Comparison of ENCODE assay signal across 8 mouse cellular contexts in genomic region chr2:163288881-163289379, GRCm38 (mm10).
DNase-seq lines count a peak whose midpoint lies in the region; ATAC-seq and TF ChIP-seq lines count a peak whose summit lies in the region.

No protein-coding gene starts in this region.

- no peak for TF ChIP-seq POLR2A in thymus, adult 2 months (IDR thresholded peaks at IDR 0.05; ENCODE audit: control insufficient read depth, extremely low read depth, insufficient read depth, low read length, poor library complexity)

- H3K36me3 ChIP-seq in heart, embryonic 11.5 days (ENCODE audit: control insufficient read depth, insufficient read depth, low read length), result no peaks in the 10 kb centered on the region
- no peaks in the 10 kb centered on the region for H3K36me3 ChIP-seq in hindbrain, embryonic 13.5 days
- no peaks in the 10 kb centered on the region for H3K36me3 ChIP-seq in limb, embryonic 13.5 days
- H3K36me3 ChIP-seq in stomach, embryonic 15.5 days, result no peaks in the 10 kb centered on the region
- H3K36me3 ChIP-seq in thymus, adult 2 months (ENCODE audit: control insufficient read depth, insufficient read depth, low read length), result no peaks in the 10 kb centered on the region

- H3K27ac ChIP-seq in heart, embryonic 11.5 days (ENCODE audit: low read depth, low read length), result no peak overlapping the region
- peak overlapping the region; percentile 77 for H3K27ac ChIP-seq in hindbrain, embryonic 13.5 days
- peak overlapping the region; percentile 52 for H3K27ac ChIP-seq in limb, embryonic 13.5 days
- no peak overlapping the region for H3K27ac ChIP-seq in stomach, embryonic 15.5 days
- no peak overlapping the region for H3K27ac ChIP-seq in thymus, adult 2 months (ENCODE audit: control insufficient read depth, insufficient read depth, low read length)

- H3K4me3 ChIP-seq in heart, embryonic 11.5 days (ENCODE audit: low read depth, low read length), result no peak overlapping the region
- no peak overlapping the region for H3K4me3 ChIP-seq in hindbrain, embryonic 13.5 days
- H3K4me3 ChIP-seq in limb, embryonic 13.5 days, result peak overlapping the region; percentile 26
- no peak overlapping the region for H3K4me3 ChIP-seq in stomach, embryonic 15.5 days (replicated peaks)
- H3K4me3 ChIP-seq in thymus, adult 2 months (ENCODE audit: control insufficient read depth, insufficient read depth, low read length), result no peak overlapping the region

- H3K4me1 ChIP-seq in heart, embryonic 11.5 days (ENCODE audit: control insufficient read depth, insufficient read depth, low read length), result peaks cover 3% of the 10 kb centered on the region
- H3K4me1 ChIP-seq in hindbrain, embryonic 13.5 days (replicated peaks), result peaks cover 38% of the 10 kb centered on the region
- H3K4me1 ChIP-seq in limb, embryonic 13.5 days, result peaks cover 60% of the 10 kb centered on the region
- peaks cover 13% of the 10 kb centered on the region for H3K4me1 ChIP-seq in stomach, embryonic 15.5 days
- H3K4me1 ChIP-seq in thymus, adult 2 months (replicated peaks; ENCODE audit: control insufficient read depth, insufficient read depth, low read length), result no peaks in the 10 kb centered on the region

- DNase-seq in heart, adult 8-10 months (ENCODE audit: low spot score), result no peak
- peak; percentile 65 for DNase-seq in embryo, embryonic 11.5 days (ENCODE audit: low read depth, low spot score)
- DNase-seq in thymus, adult 2 months, result no peak

- TF ChIP-seq CTCF in thymus, adult 2 months (IDR thresholded peaks at IDR 0.05; ENCODE audit: borderline replicate concordance, control insufficient read depth, extremely low read depth, insufficient read depth, low read length, poor library complexity), result no peak

- H3K27me3 ChIP-seq in heart, embryonic 11.5 days (ENCODE audit: control insufficient read depth, insufficient read depth, low read length), result peaks cover 11% of the 10 kb centered on the region; the same call in 1 of the 2 replicates
- peaks cover 63% of the 10 kb centered on the region for H3K27me3 ChIP-seq in hindbrain, embryonic 13.5 days
- peaks cover 42% of the 10 kb centered on the region for H3K27me3 ChIP-seq in limb, embryonic 13.5 days
- peaks cover 18% of the 10 kb centered on the region; the same call in 1 of the 2 replicates for H3K27me3 ChIP-seq in stomach, embryonic 15.5 days (replicated peaks)
- H3K27me3 ChIP-seq in thymus, adult 2 months (ENCODE audit: control insufficient read depth, insufficient read depth, low read length), result no peaks in the 10 kb centered on the region; the same call in 1 of the 2 replicates

- no peak for ATAC-seq in heart, embryonic 11.5 days (replicated peaks; ENCODE audit: insufficient number of reproducible peaks, low FRiP score, low TSS enrichment)
- ATAC-seq in hindbrain, embryonic 13.5 days (ENCODE audit: low FRiP score), result no peak
- peak; percentile 81 for ATAC-seq in limb, embryonic 13.5 days (ENCODE audit: low FRiP score, low read depth)
- peak; percentile 23; the same call in 1 of the 2 replicates for ATAC-seq in stomach, embryonic 15.5 days (ENCODE audit: insufficient read depth, low FRiP score, low read depth)
- no peak for ATAC-seq in monocyte, adult 5-6 weeks (replicated peaks; ENCODE audit: insufficient number of reproducible peaks, low FRiP score, low TSS enrichment, poor library complexity, severe bottlenecking)

- 16% methylated on average over 21 of the region's 21 CpGs for WGBS in heart, embryonic 11.5 days (ENCODE audit: insufficient replicate concordance)
- 11% methylated on average over 21 of the region's 21 CpGs for WGBS in hindbrain, embryonic 13.5 days
- WGBS in limb, embryonic 13.5 days, result under 1% methylated on average over 21 of the region's 21 CpGs
- WGBS in stomach, embryonic 15.5 days, result 6% methylated on average over 21 of the region's 21 CpGs
- WGBS in thymus, adult 2 months, result 26% methylated on average over 21 of the region's 21 CpGs

- peak overlapping the region; percentile 51 for H3K4me2 ChIP-seq in heart, embryonic 11.5 days
- H3K4me2 ChIP-seq in hindbrain, embryonic 13.5 days, result peak overlapping the region; percentile 42
- H3K4me2 ChIP-seq in limb, embryonic 13.5 days (replicated peaks), result peak overlapping the region; percentile 62
- peak overlapping the region; percentile 49 for H3K4me2 ChIP-seq in stomach, embryonic 15.5 days

- H3K9ac ChIP-seq in heart, embryonic 11.5 days (ENCODE audit: low read depth, low read length), result 0 out of 2 replicates have a peak overlapping the region, but pooled peaks have one; percentile 4
- H3K9ac ChIP-seq in hindbrain, embryonic 13.5 days, result no peak overlapping the region; the same call in 1 of the 2 replicates
- H3K9ac ChIP-seq in limb, embryonic 13.5 days, result 0 out of 2 replicates have a peak overlapping the region, but pooled peaks have one; percentile 8
- H3K9ac ChIP-seq in stomach, embryonic 15.5 days, result no peak overlapping the region

- no peaks in the 10 kb centered on the region for H3K9me3 ChIP-seq in heart, embryonic 11.5 days (replicated peaks; ENCODE audit: control insufficient read depth, low read length)
- no peaks in the 10 kb centered on the region for H3K9me3 ChIP-seq in hindbrain, embryonic 13.5 days
- H3K9me3 ChIP-seq in limb, embryonic 13.5 days, result no peaks in the 10 kb centered on the region
- H3K9me3 ChIP-seq in stomach, embryonic 15.5 days, result no peaks in the 10 kb centered on the region

Comparison
In these comparisons a context has a peak if more than half of its experiments do, and no peak if none do; other contexts are left out.
1. ATAC-seq: peak in limb, embryonic 13.5 days (single experiment) and stomach, embryonic 15.5 days (single experiment); none in heart, embryonic 11.5 days (single experiment), hindbrain, embryonic 13.5 days (single experiment) and monocyte, adult 5-6 weeks (single experiment).
2. H3K27ac ChIP-seq: peak in hindbrain, embryonic 13.5 days (single experiment) and limb, embryonic 13.5 days (single experiment); none in heart, embryonic 11.5 days (single experiment), stomach, embryonic 15.5 days (single experiment) and thymus, adult 2 months (single experiment).
3. H3K9ac ChIP-seq: peak in heart, embryonic 11.5 days (single experiment) and limb, embryonic 13.5 days (single experiment); none in hindbrain, embryonic 13.5 days (single experiment) and stomach, embryonic 15.5 days (single experiment).
4. Peak in every context shown above with its lines, with median percentiles within 50 percentile points of each other: H3K4me2 ChIP-seq.